Mouse (Mus musculus) layer of hippocampus, adult 18-20 months (tissue): ENCODE measurements around the gene Gm340. TPM values are rescaled to one million over a fixed set of nuclear protein-coding genes. Genes with fewer than 3 reads are reported as not detected.
A peak's percentile ranks its signal among the peaks of the same experiment; 100 is the strongest.

ENCODE experiments used
- DNase-seq, 2 experiments: peaks; one replicate each; pipeline ENCODE4 v3.0.0; 2022; ENCODE audit warnings: low spot score in 2 of 2
- microRNA-seq, 2 experiments: library from miRNA; unstranded; fragments of <30 nt; microRNA quantifications; one replicate each; pipeline ENCODE4 v1.2.0; 2021
- total RNA-seq, 2 experiments: library from RNA; stranded (reverse); gene quantifications; 2 replicates each; pipeline ENCODE4 v1.2.3; 2021

The Gm340 gene
- total RNA-seq, 2 experiments from 2014 or later: 12.0 to 12.6 TPM

GRCm38 (mm10) chr19:41613325-41614087 lies 31.3 kb downstream of the Gm340 start:
- no peak for DNase-seq

- DNase-seq: no peak
Measured at GRCm38 (mm10) chr19:41615606-41616224, 33.5 kb downstream of the Gm340 start.

- DNase-seq: no peak
Measured at GRCm38 (mm10) chr19:41616274-41616673, 34.1 kb downstream of the Gm340 start.

GRCm38 (mm10) chr19:41617102-41617501 lies 34.9 kb downstream of the Gm340 start:
- DNase-seq: no peak

DNA sequence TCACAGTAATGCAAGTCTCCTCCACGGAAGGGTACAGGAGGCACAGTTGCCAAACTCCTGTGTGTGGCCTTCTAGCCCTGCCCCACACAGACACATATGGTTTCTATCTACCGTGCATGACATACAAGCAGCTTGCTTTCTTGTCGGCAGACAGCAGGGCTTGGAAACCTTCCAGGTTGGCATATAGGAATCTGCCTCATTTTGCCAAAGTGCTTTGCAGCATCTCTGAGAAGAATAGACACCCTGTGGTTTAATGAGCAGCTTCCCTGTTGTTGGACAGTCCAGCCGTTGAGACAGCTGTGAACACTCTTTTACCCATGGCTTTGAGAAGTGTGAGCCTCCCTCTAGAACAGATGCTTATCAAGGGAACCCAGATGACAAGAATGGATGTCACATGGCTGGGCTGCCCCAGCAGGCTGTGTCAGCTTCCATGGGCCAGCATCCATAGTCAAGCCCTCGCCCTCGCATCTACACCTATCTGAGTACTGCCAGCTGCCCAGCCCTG lies 36.0 kb downstream of the Gm340 start:
- DNase-seq: no peak

- DNase-seq: no peak
Measured at GRCm38 (mm10) chr19:41618771-41619385, 36.7 kb downstream of the Gm340 start.

- no peak for DNase-seq
Measured at GRCm38 (mm10) chr19:41620366-41621092, 38.4 kb downstream of the Gm340 start.

DNA sequence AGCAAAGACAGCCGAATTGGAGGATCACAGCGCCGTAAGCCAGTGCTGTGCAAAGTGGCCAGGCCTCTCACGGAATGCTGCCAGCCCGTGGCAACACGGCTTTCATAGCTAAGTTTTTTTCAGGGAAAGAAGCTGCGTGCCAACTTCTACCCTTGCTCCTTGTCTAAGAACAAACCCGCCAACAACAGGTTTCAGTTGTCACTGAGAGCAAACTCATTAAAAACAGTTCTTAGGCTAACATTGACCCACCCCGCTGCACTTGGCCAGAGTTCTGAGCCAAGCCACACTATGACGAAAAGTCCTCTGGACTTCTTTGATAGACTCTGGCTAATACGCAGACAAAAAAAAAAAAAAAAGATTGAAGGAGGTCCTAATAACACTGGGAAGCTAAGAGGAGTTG lies 46.8 kb downstream of the Gm340 start:
- DNase-seq: no peak

- peak in 1 of 2 experiments; percentile 75 for DNase-seq
Measured at GRCm38 (mm10) chr19:41629532-41629931, 47.4 kb downstream of the Gm340 start.

DNA sequence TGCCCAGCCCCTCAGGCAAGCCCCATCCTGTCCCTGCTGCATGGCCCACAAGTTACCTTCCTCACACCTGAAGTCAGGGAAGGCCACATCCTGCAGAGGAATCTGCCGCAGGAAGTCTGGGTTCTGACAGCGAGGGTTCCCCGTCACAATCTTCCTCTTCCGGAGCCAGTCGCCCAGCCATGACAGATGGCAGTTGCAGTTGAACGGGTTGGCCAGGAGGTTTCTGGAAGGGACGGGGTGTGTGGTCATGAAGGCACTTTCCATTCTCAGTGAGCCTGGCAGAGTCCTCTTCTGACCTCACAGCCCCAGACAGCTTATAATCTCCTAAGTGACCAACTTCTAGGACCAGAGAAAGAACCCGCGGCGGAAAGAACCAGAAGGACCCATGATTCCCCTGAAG lies 51.9 kb downstream of the Gm340 start:
- no peak for DNase-seq

GRCm38 (mm10) chr19:41634999-41635398 lies 52.8 kb downstream of the Gm340 start:
- no peak for DNase-seq

Small RNA genes within 50 kb of the gene (microRNA-seq; reads per million reads assigned to microRNA genes)
- gene Mir8091: 0 to 0.25 reads per million in 2 experiments

Other genes with a start within 250 kb of the Gm340 start
- 1 to 10 TPM; 2.2 to 2.3 TPM for gene Pik3ap1, start 197.3 kb upstream of the Gm340 start, total RNA-seq
- gene Lcor, start 99.7 kb upstream of the Gm340 start, total RNA-seq: 10 to 100 TPM; 19.0 to 20.4 TPM
- 100 to 1,000 TPM; 209 to 224 TPM for gene Slit1, start 161.3 kb downstream of the Gm340 start, total RNA-seq
- gene Arhgap19, start 219.7 kb downstream of the Gm340 start, total RNA-seq: 1 to 10 TPM; 2.6 to 2.9 TPM
- gene Frat1, start 247.6 kb downstream of the Gm340 start, total RNA-seq: 10 to 100 TPM; 17.8 to 22.3 TPM